In genomic region chr12:53246581-53247490, GRCm38 (mm10) we compare ENCODE assay signal across 8 mouse cellular contexts. TPM values are rescaled to one million over a fixed set of nuclear protein-coding genes. Genes with fewer than 3 reads are reported as not detected.
DNase-seq lines count a peak whose midpoint lies in the region; ATAC-seq and TF ChIP-seq lines count a peak whose summit lies in the region.

No protein-coding gene starts in this region.

- H3K4me1 ChIP-seq in forebrain, embryonic 13.5 days, result peaks cover 44% of the 10 kb centered on the region
- H3K4me1 ChIP-seq in intestine, postnatal 0 days (replicated peaks; ENCODE audit: control insufficient read depth, insufficient read depth, low read length), result peaks cover 4% of the 10 kb centered on the region; the same call in 1 of the 2 replicates
- peaks cover 32% of the 10 kb centered on the region for H3K4me1 ChIP-seq in midbrain, embryonic 14.5 days (ENCODE audit: control insufficient read depth, insufficient read depth, low read length)

- H3K4me3 ChIP-seq in forebrain, embryonic 13.5 days, result peak overlapping the region; percentile 62
- H3K4me3 ChIP-seq in intestine, postnatal 0 days (ENCODE audit: low read depth, low read length), result peak overlapping the region; percentile 26
- H3K4me3 ChIP-seq in midbrain, embryonic 14.5 days (replicated peaks; ENCODE audit: low read depth, low read length), result peak overlapping the region; percentile 85

- TF ChIP-seq CTCF in intestine, postnatal 0 days (IDR thresholded peaks at IDR 0.05; ENCODE audit: low read depth), result no peak

- WGBS in forebrain, embryonic 13.5 days, result 2% methylated on average over 28 of the region's 28 CpGs
- 1% methylated on average over 28 of the region's 28 CpGs for WGBS in intestine, postnatal 0 days
- under 1% methylated on average over 28 of the region's 28 CpGs for WGBS in midbrain, embryonic 14.5 days

- 0 out of 2 replicates have a peak, but pooled peaks cover 2% of the 10 kb centered on the region for H3K27me3 ChIP-seq in forebrain, embryonic 13.5 days
- peaks cover 65% of the 10 kb centered on the region for H3K27me3 ChIP-seq in intestine, postnatal 0 days (replicated peaks; ENCODE audit: control insufficient read depth, insufficient read depth, low read length)
- peaks cover 6% of the 10 kb centered on the region; the same call in 1 of the 2 replicates for H3K27me3 ChIP-seq in midbrain, embryonic 14.5 days (ENCODE audit: control insufficient read depth, insufficient read depth, low read length)

- no peaks in the 10 kb centered on the region for H3K36me3 ChIP-seq in forebrain, embryonic 13.5 days (ENCODE audit: poor library complexity, severe bottlenecking)
- no peaks in the 10 kb centered on the region for H3K36me3 ChIP-seq in intestine, postnatal 0 days (ENCODE audit: control insufficient read depth, insufficient read depth)
- H3K36me3 ChIP-seq in midbrain, embryonic 14.5 days (ENCODE audit: control insufficient read depth, insufficient read depth, low read length), result no peaks in the 10 kb centered on the region

- H3K27ac ChIP-seq in forebrain, embryonic 13.5 days, result peak overlapping the region; percentile 91
- H3K27ac ChIP-seq in intestine, postnatal 0 days (ENCODE audit: low read depth, low read length), result no peak overlapping the region
- peak overlapping the region; percentile 93 for H3K27ac ChIP-seq in midbrain, embryonic 14.5 days (replicated peaks; ENCODE audit: low read depth, low read length)

- peak overlapping the region; percentile 87 for H3K4me2 ChIP-seq in forebrain, embryonic 13.5 days
- H3K4me2 ChIP-seq in intestine, postnatal 0 days (replicated peaks; ENCODE audit: low read depth), result peak overlapping the region; percentile 58
- peak overlapping the region; percentile 76 for H3K4me2 ChIP-seq in midbrain, embryonic 14.5 days (ENCODE audit: low read length)

- peak overlapping the region; percentile 85 for H3K9ac ChIP-seq in forebrain, embryonic 13.5 days
- H3K9ac ChIP-seq in intestine, postnatal 0 days (ENCODE audit: low read depth, low read length), result no peak overlapping the region
- H3K9ac ChIP-seq in midbrain, embryonic 14.5 days (replicated peaks; ENCODE audit: low read length), result peak overlapping the region; percentile 88

- ATAC-seq in forebrain, embryonic 13.5 days, result peak; percentile 48
- no peak for ATAC-seq in intestine, postnatal 0 days
- peak; percentile 38; the same call in 1 of the 2 replicates for ATAC-seq in midbrain, embryonic 14.5 days (ENCODE audit: low FRiP score, low TSS enrichment)

- peak; percentile 35 for DNase-seq in gastrocnemius, postnatal 10 days
- no peak for DNase-seq in gastrocnemius, postnatal 25 days
- peak; percentile 30 for DNase-seq in R1 (ENCODE audit: low read depth, low spot score)
- peak; percentile 70 for DNase-seq in midbrain, embryonic 14.5 days
- no peak for DNase-seq in urinary bladder, postnatal 36 days (ENCODE audit: low spot score in 2 of 2)
- DNase-seq in ovary, adult 18-20 months (ENCODE audit: low spot score), result no peak

- no peaks in the 10 kb centered on the region for H3K9me3 ChIP-seq in forebrain, embryonic 13.5 days (replicated peaks)
- H3K9me3 ChIP-seq in intestine, postnatal 0 days (ENCODE audit: control insufficient read depth), result no peaks in the 10 kb centered on the region
- H3K9me3 ChIP-seq in midbrain, embryonic 14.5 days (ENCODE audit: control insufficient read depth, low read length), result no peaks in the 10 kb centered on the region

RNA-seq across cellular contexts. Expression of gene Npas3, which starts 1.6 kb away (rescaled TPM):
- total RNA-seq in gastrocnemius, postnatal 10 days (2021), result 1 to 10 TPM; 2.6 to 4.8 TPM
- total RNA-seq in gastrocnemius, postnatal 25 days (2021), result under 1 TPM; 0.23 to 0.24 TPM
- polyA plus RNA-seq in forebrain, embryonic 13.5 days (2015; fragmentation: Nextera tagmentation; extraction: Ambion mirVana), result 16.8 and 17.8 TPM in 2 replicates
- polyA plus RNA-seq in intestine, postnatal 0 days (2015; fragmentation: Nextera tagmentation; extraction: Ambion mirVana), result 0.48 and 0.98 TPM in 2 replicates
- polyA plus RNA-seq in midbrain, embryonic 14.5 days (2014; fragmentation: Nextera tagmentation; extraction: Ambion mirVana), result 34.0 and 39.8 TPM in 2 replicates

Comparison
In these comparisons a context has a peak if more than half of its experiments do, and no peak if none do; other contexts are left out.
1. DNase-seq: peak in gastrocnemius, postnatal 10 days (single experiment), R1 (single experiment) and midbrain, embryonic 14.5 days (single experiment); none in gastrocnemius, postnatal 25 days (single experiment), urinary bladder, postnatal 36 days (0 of 2) and ovary, adult 18-20 months (single experiment).
2. H3K4me3 ChIP-seq: peak in every context shown above with its lines; median percentile 85 in midbrain, embryonic 14.5 days; 62 in forebrain, embryonic 13.5 days; 26 in intestine, postnatal 0 days.
3. Peak in every context shown above with its lines, with median percentiles within 50 percentile points of each other: H3K4me2 ChIP-seq.